Mouse (Mus musculus): ENCODE measurements around the gene Triml2.

DNA sequence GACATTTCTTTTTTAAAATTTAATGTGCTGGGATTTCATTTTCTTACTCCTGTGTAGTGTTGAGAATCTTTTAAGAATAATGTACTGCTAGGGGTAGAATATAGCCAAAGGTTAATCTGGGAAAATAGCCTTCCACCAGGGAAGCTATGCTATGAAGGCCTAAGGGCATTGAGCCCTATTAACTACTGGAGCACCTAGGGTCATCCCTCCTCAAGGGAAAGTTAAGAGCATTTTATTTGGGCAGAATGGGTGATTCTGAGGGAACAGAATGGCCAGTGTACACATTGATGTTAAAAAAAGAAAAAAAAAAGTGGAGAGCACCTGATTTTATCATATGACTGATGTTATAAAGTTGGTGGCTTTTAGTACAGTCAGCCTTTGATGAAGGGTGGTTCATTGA lies 35.2 kb downstream of the Triml2 start:
- TF ChIP-seq CTCF (IDR thresholded peaks at IDR 0.05; ENCODE audit: insufficient read depth, low read depth, low read length) (no peak), POLR2A (IDR thresholded peaks at IDR 0.05; ENCODE audit: insufficient read depth, low read depth, low read length) (no peak)
